Mouse (Mus musculus) liver, embryonic 11.5 days (tissue): ENCODE results near the gene Gm6040. TPM values are rescaled to one million over a fixed set of nuclear protein-coding genes. Genes with fewer than 3 reads are reported as not detected.

ENCODE experiments used
- ATAC-seq: fragments of 200-750 bp; cut with Nextera tagmentation; replicated peaks from 2 replicates; pipeline ENCODE4 v1.8.0; 2017; ENCODE audit warnings: moderate number of reproducible peaks, mild to moderate bottlenecking, moderate TSS enrichment, moderate library complexity; ENCODE audit not compliant: low FRiP score
- DNase-seq: peaks from one replicate; pipeline ENCODE4 v3.0.0-alpha.2; 2017; ENCODE audit warnings: low spot score
- H3K27ac ChIP-seq: fragments of 300-500 bp; sonication (generic); 2 replicates; pipeline ENCODE4 v1.5.1; 2014; ENCODE audit warnings: mild to moderate bottlenecking, low read depth, low read length, control low read depth
- H3K27me3 ChIP-seq: fragments of 300-500 bp; sonication (generic); replicated peaks from 2 replicates; pipeline ENCODE4 v1.6.1; 2014; ENCODE audit warnings: low read length, mixed read lengths; ENCODE audit not compliant: control insufficient read depth, insufficient read depth
- H3K36me3 ChIP-seq: fragments of 300-500 bp; sonication (generic); 2 replicates; pipeline ENCODE4 v1.6.1; 2014; ENCODE audit warnings: mild to moderate bottlenecking, low read length, moderate library complexity, mixed read lengths; ENCODE audit not compliant: control insufficient read depth, insufficient read depth
- H3K4me1 ChIP-seq: fragments of 300-500 bp; sonication (generic); replicated peaks from 2 replicates; pipeline ENCODE4 v1.6.1; 2014; ENCODE audit warnings: low read length, mixed read lengths; ENCODE audit not compliant: control insufficient read depth, insufficient read depth
- H3K4me2 ChIP-seq: fragments of 300-500 bp; sonication (generic); 2 replicates; pipeline ENCODE4 v1.6.1; 2014; ENCODE audit warnings: mild to moderate bottlenecking, control low read depth, moderate library complexity
- H3K4me3 ChIP-seq: fragments of 300-500 bp; sonication (generic); 2 replicates; pipeline ENCODE4 v1.5.1; 2014; ENCODE audit warnings: low read depth, low read length, control low read depth
- H3K9ac ChIP-seq: fragments of 300-500 bp; sonication (generic); 2 replicates; pipeline ENCODE4 v1.6.1; 2014; ENCODE audit warnings: low read depth, low read length, control low read depth
- H3K9me3 ChIP-seq: fragments of 300-500 bp; sonication (generic); 2 replicates; pipeline ENCODE4 v1.6.1; 2016; ENCODE audit warnings: low read length, inconsistent platforms, mixed read lengths; ENCODE audit not compliant: control insufficient read depth
- WGBS: fragments of 180-500 bp; shearing (Covaris S2); extraction: QIAGEN DNeasy Blood & Tissue Kit; methylation state at CpG from one replicate; pipeline ENCODE4 v1.1.7; 2014; 5-methylcytosine and 5-hydroxymethylcytosine counted together
- polyA plus RNA-seq: library from polyadenylated mRNA; unstranded; fragments of >200 nt; fragmentation: Nextera tagmentation; extraction: Ambion mirVana; gene quantifications from 2 replicates; pipeline ENCODE4 v1.2.1, GENCODE M21; 2014

The Gm6040 gene
- not detected in 2 replicates for polyA plus RNA-seq

- WGBS = 69% methylated on average over 3 of the region's 3 CpGs
- Histone ChIP-seq H3K9ac (no peak within 1 kb of the TSS), H3K27me3 (no peaks in the 10 kb centered on the region), H3K27ac (no peak within 1 kb of the TSS), H3K9me3 (peaks cover 4% of the 10 kb centered on the region; the same call in 1 of the 2 replicates), H3K4me2 (no peak within 1 kb of the TSS), H3K4me1 (no peaks in the 10 kb centered on the region), H3K4me3 (no peak within 1 kb of the TSS), H3K36me3 (no peaks in the 10 kb centered on the region)
- DNase-seq (no peak), ATAC-seq (no peak)
Measured at GRCm38 (mm10) chr8:20921971-20922370, at the start of gene Gm6040. Gene Gm6040, minus strand, starts transcription at chr8:20922071.

GRCm38 (mm10) chr8:20964531-20964930, 42.7 kb upstream of the Gm6040 start:
- no peaks in the 10 kb centered on the region for H3K36me3 ChIP-seq
- no peaks in the 10 kb centered on the region for H3K4me1 ChIP-seq
- H3K9me3 ChIP-seq = no peaks in the 10 kb centered on the region
- no peak overlapping the region for H3K4me3 ChIP-seq
- DNase-seq = no peak
- WGBS = 83% methylated on average over 2 of the region's 2 CpGs
- no peak overlapping the region for H3K9ac ChIP-seq
- no peak overlapping the region for H3K27ac ChIP-seq
- no peak for ATAC-seq
- no peak overlapping the region for H3K4me2 ChIP-seq
- no peaks in the 10 kb centered on the region for H3K27me3 ChIP-seq

DNA sequence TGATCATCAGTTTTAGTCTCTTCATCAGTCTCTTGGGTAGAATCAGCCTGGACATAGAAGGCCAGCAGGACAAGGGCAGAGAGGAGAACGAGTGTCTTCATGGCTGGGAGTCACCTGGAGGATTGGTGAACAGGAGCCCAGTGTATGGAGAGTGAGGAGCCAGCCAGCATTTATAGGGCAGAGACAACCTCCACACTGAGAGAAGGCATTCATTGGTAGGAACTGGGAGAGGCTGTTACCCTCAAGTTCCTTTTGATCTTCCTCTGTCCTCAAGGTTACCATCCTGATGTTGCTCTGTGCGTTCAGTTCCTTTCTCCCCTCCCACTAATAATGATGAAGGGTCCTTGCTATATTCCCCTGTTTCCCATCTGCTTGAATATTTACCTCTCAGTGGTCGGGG, 22.7 kb upstream of the Gm6040 start, which contains the start of gene AY761185:
Gene AY761185, minus strand, starts transcription at position 101 of the 400 bp plus-strand sequence.
- H3K9ac ChIP-seq = no peak within 1 kb of the TSS
- no peaks in the 10 kb centered on the region for H3K36me3 ChIP-seq
- DNase-seq = no peak
- no peak within 1 kb of the TSS for H3K4me3 ChIP-seq
- H3K27ac ChIP-seq = no peak within 1 kb of the TSS
- H3K27me3 ChIP-seq = no peaks in the 10 kb centered on the region
- no peaks in the 10 kb centered on the region for H3K4me1 ChIP-seq
- H3K4me2 ChIP-seq = no peak within 1 kb of the TSS
- no peak for ATAC-seq
- 0 out of 2 replicates have a peak, but pooled peaks cover 3% of the 10 kb centered on the region for H3K9me3 ChIP-seq
- 66% methylated on average over 3 of the region's 3 CpGs for WGBS

DNA sequence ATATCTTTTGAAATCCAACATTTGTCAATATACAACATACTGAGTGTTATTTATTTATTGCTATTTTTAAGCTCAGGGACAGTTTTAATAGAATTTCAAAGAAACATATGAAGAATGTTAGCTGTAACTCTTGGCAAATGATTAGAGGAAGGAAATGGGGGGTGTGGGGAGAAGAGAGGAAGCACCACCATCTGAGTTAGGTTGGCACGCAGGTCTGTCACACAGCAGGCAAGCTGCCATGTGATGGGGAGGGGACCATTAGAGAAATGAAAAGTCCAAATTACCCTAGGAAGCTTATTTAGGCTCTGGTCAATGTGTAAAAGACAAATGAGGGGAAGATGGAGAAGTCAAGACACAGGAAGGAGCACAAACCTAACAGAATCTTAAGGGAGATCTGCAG, 9.6 kb downstream of the Gm6040 start:
- no peak overlapping the region for H3K27ac ChIP-seq

DNA sequence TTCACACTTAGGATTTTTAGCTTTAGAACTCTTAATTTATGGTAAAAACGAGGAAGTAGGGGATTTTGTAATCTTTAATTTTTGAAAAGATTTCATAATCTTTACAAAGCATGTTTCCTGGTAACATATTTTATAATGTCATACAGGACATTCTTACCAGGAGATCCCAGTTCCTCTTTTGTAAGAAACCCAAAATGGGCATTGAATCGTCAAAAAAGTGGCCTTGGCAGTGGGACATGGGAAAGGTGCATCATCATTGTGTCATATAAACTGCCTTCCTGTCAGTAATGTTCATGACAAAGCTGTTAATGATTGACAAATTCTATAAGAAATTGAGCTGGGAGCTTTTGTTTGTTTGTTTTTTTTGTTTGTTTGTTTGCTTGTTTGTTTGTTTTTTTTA, 13.6 kb downstream of the Gm6040 start:
- Histone ChIP-seq H3K27me3 (no peaks in the 10 kb centered on the region), H3K4me3 (no peak overlapping the region), H3K36me3 (no peaks in the 10 kb centered on the region), H3K4me2 (no peak overlapping the region), H3K4me1 (no peaks in the 10 kb centered on the region), H3K27ac (no peak overlapping the region), H3K9ac (no peak overlapping the region), H3K9me3 (peaks cover 7% of the 10 kb centered on the region; the same call in 1 of the 2 replicates)
- 57% methylated on average over 2 of the region's 2 CpGs for WGBS
- ATAC-seq = no peak
- DNase-seq = no peak

More for the DNA sequence above, 9.6 kb downstream of the Gm6040 start:
- H3K36me3 ChIP-seq = no peaks in the 10 kb centered on the region
- 80% methylated on average over 1 of the region's 1 CpGs for WGBS
- H3K9me3 ChIP-seq = no peaks in the 10 kb centered on the region
- DNase-seq = no peak
- no peak overlapping the region for H3K9ac ChIP-seq
- no peaks in the 10 kb centered on the region for H3K27me3 ChIP-seq
- ATAC-seq = no peak
- H3K4me1 ChIP-seq = no peaks in the 10 kb centered on the region
- no peak overlapping the region for H3K4me3 ChIP-seq
- H3K4me2 ChIP-seq = no peak overlapping the region

GRCm38 (mm10) chr8:20907119-20907518, 14.8 kb downstream of the Gm6040 start:
- ATAC-seq (no peak), DNase-seq (no peak)
- H3K4me1 ChIP-seq = no peaks in the 10 kb centered on the region
- H3K27me3 ChIP-seq = no peaks in the 10 kb centered on the region
- H3K4me2 ChIP-seq = no peak overlapping the region
- WGBS = 85% methylated on average over 2 of the region's 2 CpGs
- H3K4me3 ChIP-seq = no peak overlapping the region
- no peak overlapping the region for H3K27ac ChIP-seq
- H3K36me3 ChIP-seq = no peaks in the 10 kb centered on the region
- H3K9me3 ChIP-seq = peaks cover 7% of the 10 kb centered on the region; the same call in 1 of the 2 replicates
- no peak overlapping the region for H3K9ac ChIP-seq

DNA sequence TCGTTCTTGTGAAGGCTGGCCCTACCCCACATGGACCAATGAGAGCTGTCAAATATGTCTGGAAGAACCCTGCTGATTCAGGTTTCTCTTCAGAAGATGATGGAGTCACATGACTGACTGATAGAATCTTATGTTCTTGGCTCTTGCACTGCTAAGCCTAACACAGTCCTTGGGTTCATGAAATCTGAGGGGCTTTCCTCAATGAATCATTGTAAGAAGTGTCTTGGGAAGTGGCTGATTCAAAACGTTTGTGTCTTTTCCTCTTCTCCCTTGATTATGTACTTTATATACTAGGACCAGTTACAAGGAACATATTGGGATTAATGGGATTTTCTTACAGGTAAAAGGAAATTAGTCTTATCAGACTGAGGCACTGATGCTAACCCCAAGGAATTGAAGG, 19.3 kb downstream of the Gm6040 start, which contains the start of gene Gm15056:
Gene Gm15056, minus strand, starts transcription at position 101 of the 400 bp plus-strand sequence.
- Histone ChIP-seq H3K4me3 (no peak within 1 kb of the TSS), H3K4me2 (no peak within 1 kb of the TSS), H3K27me3 (no peaks in the 10 kb centered on the region), H3K9ac (no peak within 1 kb of the TSS), H3K9me3 (peaks cover 15% of the 10 kb centered on the region), H3K36me3 (no peaks in the 10 kb centered on the region), H3K4me1 (no peaks in the 10 kb centered on the region), H3K27ac (no peak within 1 kb of the TSS)
- DNase-seq (no peak), ATAC-seq (no peak)
- 45% methylated on average over 2 of the region's 2 CpGs for WGBS

GRCm38 (mm10) chr8:20892369-20892768, 29.5 kb downstream of the Gm6040 start, which contains the start of gene Defb33:
Gene Defb33, plus strand, starts transcription at chr8:20892669.
- Histone ChIP-seq H3K4me3 (no peak within 1 kb of the TSS), H3K36me3 (no peaks in the 10 kb centered on the region), H3K27me3 (no peaks in the 10 kb centered on the region), H3K9me3 (0 out of 2 replicates have a peak, but pooled peaks cover 4% of the 10 kb centered on the region), H3K4me1 (no peaks in the 10 kb centered on the region), H3K27ac (no peak within 1 kb of the TSS), H3K4me2 (no peak within 1 kb of the TSS), H3K9ac (no peak within 1 kb of the TSS)
- ATAC-seq = no peak
- no peak for DNase-seq
- 83% methylated on average over 2 of the region's 2 CpGs for WGBS

DNA sequence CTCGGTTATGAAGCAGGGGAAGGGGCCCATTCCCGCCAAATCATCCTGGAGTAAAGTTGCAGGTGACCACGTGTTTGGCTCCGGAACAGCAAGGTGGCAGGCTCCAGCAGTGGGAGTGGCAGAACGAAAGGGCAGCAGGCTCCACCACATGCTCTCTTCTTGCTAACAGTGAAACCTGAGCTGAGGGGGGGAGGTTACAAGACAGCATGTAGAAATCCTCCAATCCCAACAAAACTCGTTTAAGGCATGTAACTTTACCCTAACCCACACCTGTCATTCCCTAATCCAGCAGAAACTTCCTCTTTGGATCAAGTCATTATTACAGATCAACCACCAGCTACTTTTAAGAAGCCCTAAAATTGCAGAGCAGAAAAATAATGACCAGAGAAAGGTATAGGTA, 47.3 kb downstream of the Gm6040 start:
- 36% methylated on average over 6 of the region's 6 CpGs for WGBS
- ATAC-seq = no peak
- Histone ChIP-seq H3K36me3 (no peaks in the 10 kb centered on the region), H3K9ac (no peak overlapping the region), H3K4me3 (no peak overlapping the region), H3K9me3 (no peaks in the 10 kb centered on the region), H3K27ac (no peak overlapping the region), H3K27me3 (no peaks in the 10 kb centered on the region), H3K4me2 (no peak overlapping the region), H3K4me1 (no peaks in the 10 kb centered on the region)
- DNase-seq = no peak
